In the genomic region with DNA sequence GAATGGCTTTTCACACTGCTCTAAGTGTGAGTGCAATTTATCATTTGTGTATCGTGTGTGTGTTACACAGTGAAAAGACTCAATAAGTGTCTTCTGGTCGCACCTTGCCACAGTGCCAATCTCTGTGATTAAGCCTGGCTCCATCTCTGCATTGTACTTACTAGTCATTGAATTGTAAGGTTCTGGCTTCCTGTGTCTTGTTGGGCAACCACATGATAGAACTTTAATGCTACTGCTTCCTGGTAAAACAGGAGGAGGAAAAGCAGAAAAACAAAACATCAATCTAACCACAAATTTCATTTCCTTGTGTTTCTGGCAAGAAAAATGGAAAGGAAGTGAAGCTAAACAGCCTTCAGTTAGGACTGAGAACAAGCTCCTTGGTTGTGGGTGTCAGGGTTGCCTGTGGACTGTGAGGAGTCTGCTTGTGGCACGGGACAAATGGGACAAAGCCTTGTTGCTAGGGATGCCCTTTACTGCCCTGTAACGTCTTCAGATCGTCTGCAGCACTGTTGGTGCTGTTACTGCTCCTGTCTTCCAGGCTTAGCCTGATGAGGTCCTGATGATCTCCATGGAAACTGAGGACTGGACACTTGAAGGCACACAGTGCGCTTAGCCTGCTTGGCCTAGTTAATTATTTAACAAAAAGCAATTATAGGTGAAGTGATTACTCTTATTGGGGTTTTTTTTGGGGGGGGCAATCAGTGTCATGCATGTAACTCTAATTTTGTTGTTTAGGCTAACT, we compare ENCODE assay signal across 20 mouse cellular contexts. TPM values are rescaled to one million over a fixed set of nuclear protein-coding genes. Genes with fewer than 3 reads are reported as not detected.
DNase-seq lines count a peak whose midpoint lies in the region; ATAC-seq lines count a peak whose summit lies in the region.
"Had no signal": no experiment of that assay in that cellular context is flagged by ENCODE, and none has a peak within 500 bp of the region (broad histone marks: within the 10 kb centered on the region; RNA-seq: fewer than 3 reads in every experiment).

No protein-coding gene starts in this region.

- 48% methylated on average over 6 of the region's 6 CpGs for WGBS in kidney, embryonic 14.5 days
- WGBS in kidney, embryonic 16.5 days = 52% methylated on average over 6 of the region's 6 CpGs

- no peak for DNase-seq in kidney, adult 8-10 months
- DNase-seq in thymus, postnatal 25 days = peak; percentile 10
- DNase-seq in thymus, adult 18-20 months = no peak
- DNase-seq in induced T-regulatory cell, adult 2 months (ENCODE audit: low read depth) = peak; percentile 21
- DNase-seq in cerebellum, postnatal 4 days (ENCODE audit: low spot score in 2 of 2) = no peak
- DNase-seq in right cerebral cortex, postnatal 10 days (ENCODE audit: low spot score in 2 of 2) = no peak
- DNase-seq: adrenal gland, postnatal 14 days; cerebellum, adult 11 months; kidney, postnatal 14 days; liver, postnatal 0 days; midbrain, embryonic 14.5 days; right cerebral cortex, postnatal 4 days had no signal

- no peaks in the 10 kb centered on the region for H3K4me1 ChIP-seq in kidney, embryonic 14.5 days (ENCODE audit: control insufficient read depth, insufficient read depth, low read length)
- H3K4me1 ChIP-seq in kidney, embryonic 16.5 days (ENCODE audit: insufficient read depth, low read length) = peaks cover 9% of the 10 kb centered on the region; the same call in 1 of the 2 replicates
- H3K4me1 ChIP-seq: embryonic facial prominence, embryonic 15.5 days; hindbrain, embryonic 10.5 days; limb, embryonic 15.5 days; neural tube, embryonic 12.5 days; stomach, embryonic 15.5 days had no signal

- no peak overlapping the region for H3K4me2 ChIP-seq in kidney, embryonic 14.5 days (replicated peaks; ENCODE audit: low read depth, low read length)
- H3K4me2 ChIP-seq in kidney, embryonic 16.5 days (replicated peaks; ENCODE audit: low read depth, low read length) = no peak overlapping the region
- H3K4me2 ChIP-seq: embryonic facial prominence, embryonic 15.5 days; limb, embryonic 15.5 days; neural tube, embryonic 12.5 days; stomach, embryonic 15.5 days had no signal

- 0 out of 2 replicates have a peak, but pooled peaks have one; percentile 43 for ATAC-seq in kidney, embryonic 14.5 days (ENCODE audit: low FRiP score, low TSS enrichment)
- ATAC-seq in kidney, embryonic 16.5 days (ENCODE audit: low FRiP score, low TSS enrichment) = no peak
- ATAC-seq: liver, postnatal 0 days had no signal

- no peaks in the 10 kb centered on the region for H3K27me3 ChIP-seq in kidney, embryonic 14.5 days (ENCODE audit: control insufficient read depth, insufficient read depth, low read length)
- H3K27me3 ChIP-seq in kidney, embryonic 16.5 days (ENCODE audit: insufficient read depth, low read length) = no peaks in the 10 kb centered on the region
- H3K27me3 ChIP-seq: embryonic facial prominence, embryonic 15.5 days; limb, embryonic 15.5 days; neural tube, embryonic 12.5 days; stomach, embryonic 15.5 days had no signal

- H3K9ac ChIP-seq in kidney, embryonic 14.5 days (ENCODE audit: low read depth, low read length) = no peak overlapping the region
- H3K9ac ChIP-seq in kidney, embryonic 16.5 days (replicated peaks; ENCODE audit: low read length) = no peak overlapping the region
- H3K9ac ChIP-seq: embryonic facial prominence, embryonic 15.5 days; limb, embryonic 15.5 days; liver, postnatal 0 days; neural tube, embryonic 12.5 days; stomach, embryonic 15.5 days had no signal

- H3K9me3 ChIP-seq in kidney, embryonic 14.5 days (ENCODE audit: control insufficient read depth, low read length) = no peaks in the 10 kb centered on the region
- H3K9me3 ChIP-seq in kidney, embryonic 16.5 days (ENCODE audit: low read length) = no peaks in the 10 kb centered on the region
- H3K9me3 ChIP-seq: embryonic facial prominence, embryonic 15.5 days; hindbrain, embryonic 10.5 days; limb, embryonic 15.5 days; neural tube, embryonic 12.5 days; stomach, embryonic 15.5 days had no signal

- H3K36me3 ChIP-seq in kidney, embryonic 14.5 days (ENCODE audit: control insufficient read depth, insufficient read depth, low read length) = peaks cover 48% of the 10 kb centered on the region
- H3K36me3 ChIP-seq in kidney, embryonic 16.5 days (ENCODE audit: insufficient read depth, low read length) = peaks cover 19% of the 10 kb centered on the region
- H3K36me3 ChIP-seq: stomach, embryonic 15.5 days had no signal

- H3K27ac ChIP-seq in kidney, embryonic 14.5 days (ENCODE audit: low read depth, low read length) = no peak overlapping the region
- no peak overlapping the region for H3K27ac ChIP-seq in kidney, embryonic 16.5 days (ENCODE audit: low read length)
- H3K27ac ChIP-seq: embryonic facial prominence, embryonic 15.5 days; hindbrain, embryonic 10.5 days; limb, embryonic 15.5 days; neural tube, embryonic 12.5 days; stomach, embryonic 15.5 days had no signal

- H3K4me3 ChIP-seq in kidney, embryonic 14.5 days (ENCODE audit: low read length) = no peak overlapping the region
- no peak overlapping the region for H3K4me3 ChIP-seq in kidney, embryonic 16.5 days (ENCODE audit: low read length)
- H3K4me3 ChIP-seq: embryonic facial prominence, embryonic 15.5 days; hindbrain, embryonic 10.5 days; limb, embryonic 15.5 days; neural tube, embryonic 12.5 days; stomach, embryonic 15.5 days had no signal

RNA-seq across cellular contexts. Expression of gene Igsf6, which starts 14.7 kb away (rescaled TPM):
- 1.4 and 1.7 TPM in 2 replicates for polyA plus RNA-seq in kidney, embryonic 14.5 days (2014; fragmentation: Nextera tagmentation; extraction: Ambion mirVana)
- polyA plus RNA-seq in kidney, embryonic 16.5 days (2015; fragmentation: Nextera tagmentation; extraction: Ambion mirVana) = 1.3 and 2.1 TPM in 2 replicates

RNA-seq across cellular contexts. Expression of gene Otoa, which starts 21.8 kb away (rescaled TPM):
- polyA plus RNA-seq in kidney, embryonic 14.5 days (2014; fragmentation: Nextera tagmentation; extraction: Ambion mirVana) = not detected in 2 replicates
- polyA plus RNA-seq in kidney, embryonic 16.5 days (2015; fragmentation: Nextera tagmentation; extraction: Ambion mirVana) = 0.09 and 0.16 TPM in 2 replicates
- polyA plus RNA-seq: forebrain, embryonic 11.5 days had no signal

RNA-seq across cellular contexts. Expression of gene Mettl9, which starts 25.4 kb away (rescaled TPM):
- 189 and 203 TPM in 2 replicates for polyA plus RNA-seq in kidney, embryonic 14.5 days (2014; fragmentation: Nextera tagmentation; extraction: Ambion mirVana)
- polyA plus RNA-seq in kidney, embryonic 16.5 days (2015; fragmentation: Nextera tagmentation; extraction: Ambion mirVana) = 155 and 163 TPM in 2 replicates

Comparison
In these comparisons a context has a peak if more than half of its experiments do, and no peak if none do; other contexts are left out.
1. DNase-seq: peak in thymus, postnatal 25 days (single experiment) and induced T-regulatory cell, adult 2 months (single experiment); none in kidney, adult 8-10 months (0 of 2), thymus, adult 18-20 months (0 of 2), cerebellum, postnatal 4 days (0 of 2) and right cerebral cortex, postnatal 10 days (0 of 2).